Mouse (Mus musculus) brain, embryonic 14.5 days (tissue): ENCODE measurements around the gene Eya3.

Experiments
- CTCF ChIP-seq: fragments of 200-500 bp; IDR thresholded peaks from 2 replicates; pipeline ENCODE4 v1.5.1; 2012; ENCODE audit warnings: inconsistent platforms, mild to moderate bottlenecking, moderate library complexity, borderline replicate concordance; ENCODE audit not compliant: insufficient read depth, insufficient read length; ENCODE audit errors: extremely low read depth
- POLR2A ChIP-seq: fragments of 200-500 bp; IDR thresholded peaks from 2 replicates; pipeline ENCODE4 v1.6.1; 2012; ENCODE audit warnings: mild to moderate bottlenecking, inconsistent platforms, borderline replicate concordance; ENCODE audit not compliant: poor library complexity, insufficient read depth, insufficient read length, severe bottlenecking; ENCODE audit errors: extremely low read depth

- TF ChIP-seq POLR2A (no peak; the same call in 1 of the 2 replicates), CTCF (no peak)
These were observed 93.4 kb downstream of the Eya3 start, which contains the start of gene Xkr8 for GRCm38 (mm10) chr4:132732148-132732684.
